Mouse (Mus musculus): Measurements from ENCODE around the gene Rec8. TPM values are rescaled to one million over a fixed set of nuclear protein-coding genes. Genes with fewer than 3 reads are reported as not detected.
A peak's percentile ranks its signal among the peaks of the same experiment; 100 is the strongest.

Rec8 gene
- total RNA-seq, 2 experiments from 2014 or later, result 0.53 to 0.67 TPM

DNA sequence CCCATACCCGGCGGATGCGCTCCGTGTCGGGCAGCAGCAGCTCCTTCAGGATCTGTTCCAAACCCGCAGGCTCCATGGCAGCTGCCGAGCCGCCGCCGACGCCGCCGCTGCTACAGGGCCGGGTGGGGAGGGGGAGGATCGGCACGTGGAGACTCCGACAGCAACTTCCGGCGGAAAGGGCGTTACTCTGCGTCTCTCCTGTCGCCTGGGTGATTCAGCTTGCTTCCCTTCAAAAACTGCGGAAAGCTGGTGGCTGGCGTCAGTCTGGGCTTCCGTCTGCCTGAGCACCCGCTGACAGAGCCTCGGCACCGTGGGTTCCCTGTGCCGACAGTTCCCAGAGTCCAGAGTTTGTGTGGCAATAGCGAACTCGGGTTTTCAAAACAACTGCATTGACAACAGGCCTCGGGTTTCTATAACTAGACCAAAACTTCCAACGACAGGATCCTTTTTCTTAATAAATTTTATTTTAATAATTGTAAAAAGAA lies 17.7 kb downstream of the Rec8 start, which contains the start of gene Ipo4:
Gene Ipo4 (minus strand): TSS at position 435 of the 485 bp plus-strand sequence.
- peak; percentile 91 to 94 for DNase-seq
- intact Hi-C loops (cut with DNase I), result no loop called here

GRCm38 (mm10) chr14:55637795-55638194 lies 20.0 kb downstream of the Rec8 start, which contains the start of gene Gm49378:
Gene Gm49378, minus strand, starts transcription at chr14:55637895.
- intact Hi-C loops (cut with DNase I), result no loop called here
- DNase-seq, result no peak

GRCm38 (mm10) chr14:55640816-55641215 lies 23.0 kb downstream of the Rec8 start:
- intact Hi-C loops (cut with DNase I), result no loop called here

GRCm38 (mm10) chr14:55641291-55641690 lies 23.5 kb downstream of the Rec8 start:
- no peak for DNase-seq
- intact Hi-C loops (cut with DNase I), result no loop called here

More at GRCm38 (mm10) chr14:55640816-55641215, 23.0 kb downstream of the Rec8 start:
- DNase-seq, result no peak

DNA sequence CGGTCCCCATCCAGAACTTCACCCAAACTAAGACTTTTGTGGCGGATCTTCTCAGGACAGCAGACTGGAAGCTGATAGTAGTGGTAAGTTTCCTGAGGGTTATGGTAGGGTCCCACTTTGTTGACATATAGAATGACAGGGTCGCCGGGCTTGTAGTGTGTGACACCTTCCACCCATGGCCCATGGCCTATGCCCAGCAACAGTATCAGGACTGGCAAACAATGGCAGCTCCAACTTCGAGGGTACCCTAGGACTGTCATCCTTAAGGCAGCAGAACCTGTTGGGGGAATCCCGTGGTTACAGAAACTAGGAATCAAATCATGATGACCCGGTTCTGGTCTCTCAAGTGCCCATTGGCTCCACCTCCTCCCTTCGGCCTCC lies 24.8 kb downstream of the Rec8 start:
- intact Hi-C loops (cut with DNase I), result no loop called here
- no peak for DNase-seq

- peak; percentile 92 to 95 for DNase-seq
- intact Hi-C loops (cut with DNase I), result no loop called here
Observed at GRCm38 (mm10) chr14:55643060-55643907, 25.4 kb downstream of the Rec8 start, which contains the start of gene Tm9sf1. Gene Tm9sf1, minus strand, starts transcription at chr14:55643806.

GRCm38 (mm10) chr14:55644261-55644888 lies 26.5 kb downstream of the Rec8 start:
- intact Hi-C loops (cut with DNase I), result loop anchor here (2.0 kb wide), 1 partner anchor 16 kb away; the partner anchor contains the start of gene Mdp1
- DNase-seq, result peak; percentile 38 to 56

DNA sequence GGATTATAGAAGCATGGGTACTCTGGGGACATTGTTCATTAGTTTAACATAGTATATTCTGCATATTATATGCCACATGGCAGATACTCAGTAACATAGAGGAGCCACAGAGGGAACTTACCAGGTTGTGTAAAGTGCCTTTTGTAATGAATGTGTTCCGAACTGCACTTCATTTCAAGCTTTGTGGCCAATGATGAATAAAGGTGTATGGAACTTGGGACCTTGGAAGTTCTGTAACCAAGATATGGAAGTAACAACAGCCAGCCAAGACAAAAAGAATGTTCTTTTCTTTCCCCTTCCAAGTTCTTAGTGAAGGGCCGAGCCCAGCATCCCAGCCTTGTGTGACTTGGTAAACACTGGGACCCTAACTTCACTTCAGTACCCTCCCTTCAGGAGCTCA lies 32.0 kb downstream of the Rec8 start, which contains the start of gene Tssk4:
Gene Tssk4 (plus strand): TSS at position 301 of the 400 bp plus-strand sequence.
- DNase-seq, result no peak
- intact Hi-C loops (cut with DNase I), result no loop called here

GRCm38 (mm10) chr14:55651528-55651927 lies 33.7 kb downstream of the Rec8 start:
- DNase-seq, result no peak
- intact Hi-C loops (cut with DNase I), result no loop called here

DNA sequence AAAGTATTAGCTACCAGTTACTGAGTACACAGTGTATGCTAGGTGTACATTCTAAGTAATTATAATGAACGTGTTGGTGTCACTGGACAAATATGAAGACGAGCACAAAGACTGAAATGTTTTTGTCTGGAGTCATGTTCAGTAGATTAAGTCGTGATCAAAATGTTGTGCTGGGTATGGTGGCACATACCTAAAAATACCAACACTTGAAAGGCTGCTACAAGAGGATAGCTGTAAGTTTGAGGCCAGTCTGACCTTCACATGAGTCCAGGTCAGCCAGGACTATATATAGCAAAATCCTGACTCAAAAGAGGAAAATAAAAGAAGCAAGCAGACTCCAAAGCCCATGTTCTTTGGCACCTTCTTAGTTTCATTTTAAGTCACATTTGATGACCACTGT lies 39.1 kb downstream of the Rec8 start:
- intact Hi-C loops (cut with DNase I), result no loop called here
- peak; percentile 38 to 45 for DNase-seq

GRCm38 (mm10) chr14:55658011-55658410 lies 40.2 kb downstream of the Rec8 start:
- peak in 1 of 2 experiments; percentile 14 for DNase-seq
- intact Hi-C loops (cut with DNase I), result no loop called here

DNA sequence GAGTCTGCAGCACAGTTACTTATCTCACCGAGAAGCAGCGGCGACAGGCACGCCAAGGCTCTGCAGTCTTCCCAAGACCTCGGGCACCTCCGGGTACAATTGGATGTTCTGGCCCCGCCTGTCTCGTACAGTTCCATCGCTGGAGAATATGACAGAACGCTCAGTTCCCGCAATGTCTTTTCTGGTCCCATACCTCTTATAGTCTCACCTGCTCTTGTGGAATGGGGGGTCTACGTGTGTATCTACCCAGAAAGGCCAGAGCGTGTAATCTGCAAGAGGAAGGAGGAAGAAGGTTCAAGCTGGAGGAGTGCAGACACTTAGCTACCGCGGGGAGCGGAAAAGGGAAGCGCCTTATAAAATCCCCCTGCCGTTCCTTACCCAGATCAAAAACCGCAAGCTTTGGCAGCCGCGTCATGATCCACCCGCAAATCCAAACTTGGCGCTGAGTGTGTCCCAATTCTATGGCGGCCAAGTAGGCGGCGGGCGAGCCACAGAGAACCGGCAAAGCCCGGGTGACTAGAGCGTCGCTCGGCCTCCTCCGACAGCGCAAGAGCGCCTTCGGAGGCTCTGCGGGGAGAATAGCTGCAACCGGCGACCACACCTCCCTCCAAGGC lies 42.2 kb downstream of the Rec8 start, which contains the start of gene Mdp1:
Gene Mdp1 (minus strand): TSS at position 549 of the 614 bp plus-strand sequence.
- intact Hi-C loops (cut with DNase I), result loop anchor here (2.0 kb wide), 1 partner anchor 15 kb away; no protein-coding TSS in a partner anchor
- peak; percentile 82 to 87 for DNase-seq

GRCm38 (mm10) chr14:55660636-55661035 lies 42.8 kb downstream of the Rec8 start:
- intact Hi-C loops (cut with DNase I), result loop anchor here (2.0 kb wide), 1 partner anchor 16 kb away; no protein-coding TSS in a partner anchor
- no peak for DNase-seq

DNA sequence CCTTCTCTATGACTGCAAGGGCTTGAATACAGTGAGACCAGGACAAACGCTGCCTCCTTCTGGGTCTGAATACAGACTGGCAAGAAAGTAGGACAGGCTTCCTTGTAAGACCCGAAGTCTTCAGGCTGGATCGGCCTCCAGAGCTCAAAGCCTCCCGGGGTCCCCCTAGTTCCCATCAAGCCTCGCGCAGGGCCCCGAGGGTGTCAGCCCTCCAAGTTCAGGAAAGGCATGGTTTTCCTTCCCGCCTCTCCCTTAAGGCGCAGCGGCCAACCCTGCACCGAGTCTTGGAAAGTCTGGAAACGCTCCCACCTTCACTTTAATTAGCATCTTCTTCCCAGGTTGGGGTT lies 53.6 kb downstream of the Rec8 start:
- DNase-seq, result no peak
- intact Hi-C loops (cut with DNase I), result no loop called here

- intact Hi-C loops (cut with DNase I), result no loop called here
Observed at GRCm38 (mm10) chr14:55671833-55672740, 54.2 kb downstream of the Rec8 start, which contains the start of the genes Gmpr2 and Nedd8. Gene Gmpr2, plus strand, starts transcription at chr14:55671941. Gene Nedd8, minus strand, starts transcription at chr14:55672124.

GRCm38 (mm10) chr14:55672741-55673060 lies 54.9 kb downstream of the Rec8 start:
- no peak for DNase-seq
- intact Hi-C loops (cut with DNase I), result no loop called here

More at GRCm38 (mm10) chr14:55671833-55672740, 54.2 kb downstream of the Rec8 start, which contains the start of the genes Gmpr2 and Nedd8:
- DNase-seq, result peak; percentile 93 to 94
